Mouse (Mus musculus) right cerebral cortex, postnatal 25 days (tissue): ENCODE results near the gene Vgll3.
A peak's percentile ranks its signal among the peaks of the same experiment; 100 is the strongest.

Source experiments
- DNase-seq: peaks from one replicate; pipeline ENCODE4 v3.0.0; 2022

Vgll3 gene

GRCm38 (mm10) chr16:65814918-65815881, at the start of gene Vgll3:
Gene Vgll3, plus strand, starts transcription at chr16:65815257.
- DNase-seq: peak; percentile 46

- no peak for DNase-seq
Observed at GRCm38 (mm10) chr16:65765976-65766375, 49.1 kb upstream of the Vgll3 start.

GRCm38 (mm10) chr16:65785959-65786358, 29.1 kb upstream of the Vgll3 start:
- no peak for DNase-seq

- no peak for DNase-seq
Observed at GRCm38 (mm10) chr16:65816059-65816458, 1.0 kb downstream of the Vgll3 start.

GRCm38 (mm10) chr16:65818779-65819178, 3.7 kb downstream of the Vgll3 start:
- no peak for DNase-seq

- no peak for DNase-seq
Observed at GRCm38 (mm10) chr16:65820803-65821202, 5.7 kb downstream of the Vgll3 start.

- DNase-seq: no peak
Observed at GRCm38 (mm10) chr16:65823721-65824120, 8.7 kb downstream of the Vgll3 start.

GRCm38 (mm10) chr16:65828141-65828565, 13.1 kb downstream of the Vgll3 start:
- DNase-seq: no peak

GRCm38 (mm10) chr16:65829096-65829495, 14.0 kb downstream of the Vgll3 start:
- DNase-seq: no peak

GRCm38 (mm10) chr16:65834721-65835120, 19.7 kb downstream of the Vgll3 start:
- DNase-seq: no peak

- DNase-seq: no peak
Observed at GRCm38 (mm10) chr16:65850126-65850525, 35.1 kb downstream of the Vgll3 start.

GRCm38 (mm10) chr16:65864471-65864870, 49.4 kb downstream of the Vgll3 start:
- DNase-seq: no peak

- DNase-seq: no peak
Observed at GRCm38 (mm10) chr16:65867927-65868326, 52.9 kb downstream of the Vgll3 start.

- DNase-seq: no peak
Observed at GRCm38 (mm10) chr16:65868933-65869332, 53.9 kb downstream of the Vgll3 start.

GRCm38 (mm10) chr16:65888940-65889339, 73.9 kb downstream of the Vgll3 start:
- no peak for DNase-seq
